Mouse (Mus musculus) embryonic facial prominence, embryonic 11.5 days (tissue): ENCODE measurements at regions not wholly inside any gene's neighbourhood (a gene's known extent, or its start where the extent isn't known, plus 50 kb on each side); places are given as distances from the start of the nearest gene placed in this dataset.
A peak's percentile ranks its signal among the peaks of the same experiment; 100 is the strongest.

Source experiments
- ATAC-seq: fragments of 200-750 bp; cut with Nextera tagmentation; replicated peaks from 2 replicates; pipeline ENCODE4 v1.8.0; 2017; ENCODE audit warnings: low read depth; ENCODE audit not compliant: insufficient number of reproducible peaks, low FRiP score, low TSS enrichment
- DNase-seq: peaks from one replicate; pipeline ENCODE4 v3.0.0-alpha.2; 2015; ENCODE audit warnings: low spot score
- H3K27ac ChIP-seq: fragments of 300-500 bp; sonication (generic); replicated peaks from 2 replicates; pipeline ENCODE4 v1.5.1; 2014; ENCODE audit warnings: mild to moderate bottlenecking, low read depth, low read length, control low read depth
- H3K27me3 ChIP-seq: fragments of 300-500 bp; sonication (generic); 2 replicates; pipeline ENCODE4 v1.6.1; 2014; ENCODE audit warnings: mild to moderate bottlenecking, low read length, moderate library complexity, mixed read lengths; ENCODE audit not compliant: control insufficient read depth, insufficient read depth
- H3K36me3 ChIP-seq: fragments of 300-500 bp; sonication (generic); replicated peaks from 2 replicates; pipeline ENCODE4 v1.6.1; 2014; ENCODE audit warnings: low read depth, mild to moderate bottlenecking, low read length, moderate library complexity, mixed read lengths; ENCODE audit not compliant: control insufficient read depth, insufficient read depth
- H3K4me1 ChIP-seq: fragments of 300-500 bp; sonication (generic); 2 replicates; pipeline ENCODE4 v1.6.1; 2014; ENCODE audit warnings: low read length, mixed read lengths; ENCODE audit not compliant: control insufficient read depth, insufficient read depth
- H3K4me2 ChIP-seq: fragments of 300-500 bp; sonication (generic); 2 replicates; pipeline ENCODE4 v1.6.1; 2014; ENCODE audit warnings: low read depth, mild to moderate bottlenecking, control low read depth, low read length, moderate library complexity
- H3K4me3 ChIP-seq: fragments of 300-500 bp; sonication (generic); 2 replicates; pipeline ENCODE4 v1.5.1; 2014; ENCODE audit warnings: low read depth, low read length, control low read depth
- H3K9ac ChIP-seq: fragments of 300-500 bp; sonication (generic); replicated peaks from 2 replicates; pipeline ENCODE4 v1.6.1; 2014; ENCODE audit warnings: mild to moderate bottlenecking, control low read depth, low read length
- H3K9me3 ChIP-seq: fragments of 300-500 bp; sonication (generic); replicated peaks from 2 replicates; pipeline ENCODE4 v1.6.1; 2016; ENCODE audit warnings: mild to moderate bottlenecking, low read length, inconsistent platforms, mixed read lengths; ENCODE audit not compliant: control insufficient read depth
- WGBS: fragments of 180-500 bp; shearing (Covaris S2); extraction: QIAGEN DNeasy Blood & Tissue Kit; methylation state at CpG from one replicate; pipeline ENCODE4 v1.1.7; 2014; 5-methylcytosine and 5-hydroxymethylcytosine counted together

- Histone ChIP-seq H3K27me3 (no peaks in the 10 kb centered on the region), H3K9ac (no peak overlapping the region), H3K9me3 (no peaks in the 10 kb centered on the region), H3K27ac (no peak overlapping the region), H3K4me2 (no peak overlapping the region), H3K4me3 (no peak overlapping the region), H3K4me1 (no peaks in the 10 kb centered on the region), H3K36me3 (no peaks in the 10 kb centered on the region)
- 62% methylated on average over 5 of the region's 5 CpGs for WGBS
- ATAC-seq (no peak), DNase-seq (no peak)
Observed at GRCm38 (mm10) chr7:68873008-68873407, 124.0 kb upstream of the Arrdc4 start.

GRCm38 (mm10) chr7:68864322-68865031 is 115.4 kb upstream of the Arrdc4 start:
- Histone ChIP-seq H3K36me3 (no peaks in the 10 kb centered on the region), H3K27me3 (no peaks in the 10 kb centered on the region), H3K4me1 (no peaks in the 10 kb centered on the region), H3K9ac (no peak overlapping the region), H3K4me3 (no peak overlapping the region), H3K9me3 (no peaks in the 10 kb centered on the region), H3K4me2 (no peak overlapping the region), H3K27ac (no peak overlapping the region)
- ATAC-seq, result no peak
- 45% methylated on average over 7 of the region's 7 CpGs for WGBS
- no peak for DNase-seq

- no peak overlapping the region for H3K4me3 ChIP-seq
Observed at GRCm38 (mm10) chr7:68858471-68859210, 109.6 kb upstream of the Arrdc4 start.

GRCm38 (mm10) chr7:68851981-68852575 is 103.0 kb upstream of the Arrdc4 start:
- H3K4me3 ChIP-seq, result no peak overlapping the region
- H3K9me3 ChIP-seq, result no peaks in the 10 kb centered on the region
- 52% methylated on average over 3 of the region's 3 CpGs for whole genome bisulfite sequencing
- DNase-seq (no peak), ATAC-seq (no peak)
- H3K4me1 ChIP-seq, result no peaks in the 10 kb centered on the region
- H3K36me3 ChIP-seq, result no peaks in the 10 kb centered on the region
- no peak overlapping the region for H3K27ac ChIP-seq
- no peak overlapping the region for H3K4me2 ChIP-seq
- no peaks in the 10 kb centered on the region for H3K27me3 ChIP-seq
- no peak overlapping the region for H3K9ac ChIP-seq

More at GRCm38 (mm10) chr7:68858471-68859210, 109.6 kb upstream of the Arrdc4 start:
- no peaks in the 10 kb centered on the region for H3K27me3 ChIP-seq
- no peaks in the 10 kb centered on the region for H3K9me3 ChIP-seq
- H3K4me2 ChIP-seq, result no peak overlapping the region
- 45% methylated on average over 2 of the region's 2 CpGs for WGBS
- DNase-seq, result peak; percentile 68
- H3K36me3 ChIP-seq, result no peaks in the 10 kb centered on the region
- ATAC-seq, result peak; percentile 67
- no peak overlapping the region for H3K9ac ChIP-seq
- no peaks in the 10 kb centered on the region for H3K4me1 ChIP-seq
- no peak overlapping the region for H3K27ac ChIP-seq

- Histone ChIP-seq H3K4me2 (no peak overlapping the region), H3K4me1 (no peaks in the 10 kb centered on the region), H3K4me3 (no peak overlapping the region), H3K36me3 (no peaks in the 10 kb centered on the region), H3K9ac (no peak overlapping the region), H3K27me3 (no peaks in the 10 kb centered on the region), H3K9me3 (no peaks in the 10 kb centered on the region), H3K27ac (no peak overlapping the region)
- 67% methylated on average over 7 of the region's 7 CpGs for WGBS
- ATAC-seq (no peak), DNase-seq (no peak)
Observed at GRCm38 (mm10) chr7:68844606-68845005, 95.6 kb upstream of the Arrdc4 start.

GRCm38 (mm10) chr7:68843374-68843773 is 94.3 kb upstream of the Arrdc4 start:
- H3K4me3 ChIP-seq, result no peak overlapping the region
- no peak overlapping the region for H3K4me2 ChIP-seq
- WGBS, result 40% methylated on average over 4 of the region's 4 CpGs
- no peak overlapping the region for H3K9ac ChIP-seq
- no peaks in the 10 kb centered on the region for H3K9me3 ChIP-seq
- no peak overlapping the region for H3K27ac ChIP-seq
- no peaks in the 10 kb centered on the region for H3K27me3 ChIP-seq
- no peaks in the 10 kb centered on the region for H3K36me3 ChIP-seq
- peak; percentile 22 for DNase-seq
- H3K4me1 ChIP-seq, result no peaks in the 10 kb centered on the region
- ATAC-seq, result no peak

GRCm38 (mm10) chr7:68833977-68834791 is 85.1 kb upstream of the Arrdc4 start:
- no peaks in the 10 kb centered on the region for H3K4me1 ChIP-seq
- H3K36me3 ChIP-seq, result no peaks in the 10 kb centered on the region
- no peaks in the 10 kb centered on the region for H3K9me3 ChIP-seq
- H3K4me3 ChIP-seq, result no peak overlapping the region
- H3K27me3 ChIP-seq, result no peaks in the 10 kb centered on the region
- WGBS, result 44% methylated on average over 10 of the region's 10 CpGs
- no peak for ATAC-seq
- peak; percentile 48 for DNase-seq
- H3K9ac ChIP-seq, result no peak overlapping the region
- H3K4me2 ChIP-seq, result no peak overlapping the region
- no peak overlapping the region for H3K27ac ChIP-seq
